Mouse (Mus musculus): ENCODE data around the gene Cxcl10.

Gene Cxcl10

DNA sequence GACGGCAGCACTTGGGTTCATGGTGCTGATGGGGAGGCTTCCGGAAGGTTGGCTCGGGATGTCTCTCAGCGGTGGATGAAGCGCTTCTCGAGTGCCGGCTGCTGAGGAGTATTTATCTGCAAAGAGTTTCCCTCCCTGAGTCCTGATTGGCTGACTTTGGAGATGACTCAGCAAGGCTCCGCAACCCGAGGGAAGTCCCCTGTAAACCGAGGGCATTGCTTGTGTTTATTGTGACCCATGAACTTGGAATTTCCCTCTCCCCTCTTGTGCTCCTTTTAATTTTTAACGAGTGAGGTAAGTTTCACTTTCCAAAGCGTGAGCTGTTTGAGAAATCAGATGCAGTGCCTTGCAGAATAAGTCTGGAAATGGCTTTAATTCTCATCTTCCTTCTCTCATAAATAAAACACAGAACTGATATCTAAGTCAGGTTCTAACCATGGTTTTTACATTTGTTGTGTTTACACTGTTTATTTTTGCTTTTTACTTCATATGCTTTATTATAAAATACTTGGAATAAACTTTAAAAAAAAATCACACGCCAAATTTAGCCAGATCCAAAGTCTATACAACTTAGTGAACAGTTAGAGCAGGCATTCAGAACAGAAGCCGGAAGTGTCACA is at the start of gene Cxcl10:
Gene Cxcl10, minus strand, starts transcription at position 96 of the 620 bp plus-strand sequence.
- no peak for DNase-seq (ENCODE audit: low spot score)

DNA sequence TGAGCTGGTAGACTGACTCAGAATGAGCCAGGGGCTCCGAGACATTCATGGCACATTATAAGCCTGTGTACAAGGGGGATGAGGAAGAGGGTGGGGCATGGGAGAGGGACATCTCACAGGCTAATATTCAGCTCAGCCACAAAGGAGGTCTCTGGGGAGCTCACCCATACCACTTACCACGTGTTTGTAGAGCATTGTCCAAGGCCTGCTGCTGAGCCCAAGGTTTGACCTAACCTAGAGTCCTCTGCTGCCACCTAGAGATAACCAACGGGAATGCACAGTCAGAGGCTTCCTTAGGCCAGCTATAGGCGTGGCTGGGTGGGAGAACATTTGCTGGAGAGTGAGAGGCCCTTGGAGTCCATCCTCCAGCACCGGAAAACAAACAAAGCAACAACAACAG is 49.5 kb upstream of the Cxcl10 start:
- peak; percentile 52 for DNase-seq (ENCODE audit: low spot score)

DNA sequence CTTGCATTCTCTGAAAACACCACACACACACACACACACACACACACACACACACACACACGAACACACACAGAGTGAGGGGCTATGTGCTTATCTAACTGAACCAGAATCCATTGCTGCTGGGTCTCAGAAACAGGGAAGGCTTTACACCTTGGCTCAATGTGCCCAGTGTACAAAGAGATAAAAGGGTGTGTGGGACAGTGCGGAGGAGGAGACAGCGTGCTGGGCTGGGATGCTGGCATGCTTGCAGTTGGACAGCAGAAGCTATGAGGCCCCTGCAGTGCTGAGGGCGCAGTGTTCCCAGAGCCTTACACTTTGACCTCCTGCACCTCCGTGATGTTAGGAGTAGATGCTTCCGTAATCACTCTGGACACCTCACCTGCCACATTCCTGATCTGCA is 47.8 kb upstream of the Cxcl10 start:
- no peak for DNase-seq (ENCODE audit: low spot score)

DNA sequence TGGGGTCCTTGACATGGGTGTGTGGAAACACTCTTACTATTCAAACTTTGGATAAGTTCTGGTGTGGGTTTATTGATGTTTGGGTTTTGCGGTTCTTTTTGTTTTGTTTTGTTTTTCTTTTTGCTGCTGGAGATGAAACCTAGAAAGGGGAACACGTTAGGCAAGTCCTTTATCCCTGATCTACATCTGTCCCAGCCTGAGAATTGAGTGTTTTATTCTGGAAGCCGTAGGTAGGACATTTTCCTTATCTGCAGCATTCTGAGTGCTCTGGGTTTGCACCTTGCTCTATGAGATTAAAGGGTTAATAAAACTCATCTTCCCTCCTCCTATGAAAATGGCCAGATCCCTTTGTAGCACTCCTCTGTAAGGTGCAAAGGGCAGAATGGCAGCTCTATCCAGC is 47.1 kb upstream of the Cxcl10 start:
- DNase-seq (ENCODE audit: low spot score): no peak

DNA sequence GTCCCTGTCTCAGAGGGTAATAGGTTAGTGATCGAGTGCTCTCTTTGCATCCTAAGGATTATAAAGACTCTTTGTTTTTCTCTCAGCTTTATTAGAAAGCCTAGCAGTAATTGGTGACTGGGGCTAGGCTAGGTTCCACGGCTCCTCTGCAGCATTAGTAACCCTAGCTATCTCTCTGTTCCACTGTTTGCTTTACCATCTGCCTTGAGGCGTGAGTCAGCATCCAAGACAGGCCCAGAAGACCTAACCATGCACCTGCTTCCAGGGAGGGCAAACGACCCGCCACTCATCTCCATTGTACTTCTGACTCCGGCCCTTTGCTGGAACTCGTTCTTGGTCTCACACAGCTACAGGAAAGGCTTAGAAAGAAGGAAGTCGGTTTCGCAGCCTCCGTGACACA is 45.2 kb upstream of the Cxcl10 start:
- DNase-seq (ENCODE audit: low spot score): no peak

DNA sequence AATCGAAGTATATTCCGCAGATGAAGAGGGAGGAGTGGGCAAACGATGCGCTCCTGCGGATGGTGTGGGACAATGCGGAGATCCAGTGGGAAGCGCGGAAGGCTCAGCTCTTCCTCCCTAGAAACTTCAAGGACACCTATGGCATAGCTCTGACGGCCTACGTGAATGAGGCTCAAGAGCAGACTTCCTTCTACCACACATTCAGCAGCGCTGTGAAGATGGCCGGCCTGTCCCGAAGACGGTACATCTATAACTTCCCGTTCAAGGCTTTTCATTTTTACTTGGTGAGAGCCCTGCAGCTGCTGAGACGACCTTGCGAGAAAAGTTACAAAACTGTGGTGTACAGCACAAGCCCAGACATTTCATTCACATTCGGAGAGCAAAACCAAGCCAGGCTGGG is 43.9 kb upstream of the Cxcl10 start:
- DNase-seq (ENCODE audit: low spot score): no peak

DNA sequence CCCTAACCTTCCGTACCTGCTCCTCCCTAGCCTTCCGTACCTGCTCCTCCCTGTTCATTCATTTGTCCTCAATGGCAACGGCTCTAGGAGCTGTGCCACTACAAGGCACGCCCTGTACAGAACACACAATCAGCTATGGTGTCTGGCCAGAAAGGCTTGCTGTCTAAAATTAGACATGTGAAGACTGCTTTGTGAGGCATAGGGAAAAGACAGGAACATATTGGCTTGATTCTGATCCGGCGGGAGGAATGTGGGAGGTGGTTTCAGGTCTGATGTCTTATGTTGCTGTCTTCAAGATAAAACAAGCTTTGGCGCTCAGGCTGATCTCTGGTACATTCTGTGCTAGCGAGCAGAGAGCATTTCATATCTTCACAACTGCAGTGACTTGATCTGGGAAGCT is 41.9 kb upstream of the Cxcl10 start:
- no peak for DNase-seq (ENCODE audit: low spot score)

DNA sequence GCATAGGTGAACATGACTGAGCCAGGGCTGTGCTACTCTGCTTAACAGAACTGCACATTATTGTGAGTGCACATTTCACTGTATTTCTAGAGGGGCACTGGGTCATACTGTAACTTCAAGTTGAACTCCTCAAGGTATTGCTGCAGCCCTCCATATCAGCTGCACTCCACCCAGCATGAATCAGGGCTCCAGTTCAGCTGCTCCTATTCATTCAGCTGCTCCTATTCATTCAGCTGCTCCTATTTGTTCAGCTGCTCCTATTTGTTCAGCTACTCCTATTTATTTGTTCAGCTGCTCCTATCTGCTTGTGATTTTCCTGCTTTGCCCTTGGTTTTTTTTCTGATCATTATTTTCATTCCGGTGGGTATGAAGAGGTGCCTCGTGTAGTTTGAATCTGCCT is 41.3 kb upstream of the Cxcl10 start:
- DNase-seq (ENCODE audit: low spot score): no peak

DNA sequence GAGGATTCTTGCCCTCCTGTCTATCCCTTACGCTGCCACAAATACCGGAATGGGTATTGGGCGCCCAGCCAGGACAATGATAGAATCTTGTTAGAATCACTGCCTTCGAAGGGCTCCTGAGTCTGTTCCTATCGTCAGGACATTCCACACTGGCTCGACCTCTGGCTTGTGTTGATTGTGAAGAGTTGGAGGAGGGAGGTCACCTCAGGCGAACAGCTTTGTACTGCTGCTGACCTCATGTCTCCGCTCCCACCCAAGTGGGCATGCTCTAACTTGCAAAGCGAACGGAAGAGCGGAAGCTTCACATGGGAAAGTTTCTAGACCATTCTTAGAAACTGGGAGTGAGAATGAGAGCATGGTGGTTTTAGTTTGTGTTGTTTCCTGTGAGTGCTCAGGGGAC is 38.7 kb upstream of the Cxcl10 start:
- DNase-seq (ENCODE audit: low spot score): no peak

DNA sequence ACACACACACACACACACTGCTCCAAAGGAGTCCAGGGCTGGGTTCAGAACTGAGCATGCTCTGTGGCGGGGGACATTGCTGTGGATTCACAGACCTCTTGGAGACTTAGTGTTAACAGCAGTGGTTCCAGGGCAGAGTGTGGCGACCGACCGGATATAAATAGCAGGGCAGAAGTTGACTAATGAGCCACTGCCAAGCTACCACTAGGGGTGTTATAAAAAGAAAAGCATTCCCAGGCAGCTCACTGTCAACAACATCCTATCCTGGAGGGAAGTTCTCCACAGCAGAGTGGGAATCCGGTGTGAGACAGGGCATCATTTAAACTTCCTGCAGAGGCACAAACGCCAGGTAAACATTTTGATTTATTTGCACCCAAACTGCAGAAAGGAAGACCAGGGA is 38.0 kb upstream of the Cxcl10 start:
- no peak for DNase-seq (ENCODE audit: low spot score)

DNA sequence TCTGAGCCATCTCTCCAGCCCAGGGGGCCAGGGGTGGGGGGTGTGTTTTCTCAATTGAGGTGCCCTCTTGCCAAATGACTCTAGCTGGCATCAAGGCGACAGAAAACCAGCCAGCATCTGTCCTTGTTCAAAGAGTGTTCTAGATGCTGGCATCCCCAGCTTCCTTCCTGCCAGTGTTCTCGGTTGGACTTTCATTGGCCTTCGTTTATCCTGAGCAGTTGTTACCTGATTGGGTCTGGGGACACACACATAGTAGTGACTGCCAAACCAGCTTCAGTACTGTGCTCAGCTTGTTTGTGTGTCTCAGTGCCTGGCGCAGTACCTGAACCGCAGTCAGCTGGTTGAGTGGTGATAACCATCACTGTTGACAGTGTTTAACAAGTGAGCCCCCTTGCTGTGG is 37.4 kb upstream of the Cxcl10 start:
- DNase-seq (ENCODE audit: low spot score): no peak

DNA sequence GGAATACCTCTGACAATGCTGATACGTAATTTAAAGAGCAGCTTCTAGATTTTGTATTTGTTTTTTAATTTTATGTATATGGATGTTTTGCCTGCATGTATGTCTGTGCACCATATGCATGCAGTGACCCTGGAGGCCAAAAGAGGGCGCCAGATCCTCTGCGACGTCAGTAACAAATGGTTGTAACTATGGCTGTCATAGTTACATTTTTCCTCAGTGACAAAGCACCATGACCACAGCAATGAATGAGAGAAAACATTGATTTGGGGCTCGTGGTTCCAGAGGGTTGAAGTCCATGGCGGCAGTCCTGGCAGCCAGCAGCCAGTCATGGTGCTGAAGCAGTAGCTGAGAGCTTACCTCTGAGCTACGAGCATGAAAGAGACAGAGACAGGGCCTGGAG is 36.2 kb upstream of the Cxcl10 start:
- DNase-seq (ENCODE audit: low spot score): no peak

DNA sequence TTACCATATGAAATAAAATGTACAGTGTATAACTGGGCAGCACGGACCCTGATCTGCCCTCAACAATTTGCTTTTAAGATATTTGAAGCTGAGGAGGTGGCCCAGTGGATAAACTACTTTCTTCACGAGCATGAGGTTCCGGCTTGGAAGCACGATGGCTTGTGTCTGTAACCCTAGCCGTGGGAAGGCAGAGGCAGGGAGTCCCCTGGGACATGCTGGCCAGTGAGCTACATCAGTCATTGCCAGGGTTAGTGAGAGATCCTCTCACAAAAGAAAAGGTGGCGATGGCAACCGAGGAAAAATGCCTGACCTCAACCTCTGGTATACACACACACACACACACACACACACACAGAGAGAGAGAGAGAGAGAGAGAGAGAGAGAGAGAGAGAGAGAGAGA is 35.1 kb upstream of the Cxcl10 start:
- DNase-seq (ENCODE audit: low spot score): no peak

DNA sequence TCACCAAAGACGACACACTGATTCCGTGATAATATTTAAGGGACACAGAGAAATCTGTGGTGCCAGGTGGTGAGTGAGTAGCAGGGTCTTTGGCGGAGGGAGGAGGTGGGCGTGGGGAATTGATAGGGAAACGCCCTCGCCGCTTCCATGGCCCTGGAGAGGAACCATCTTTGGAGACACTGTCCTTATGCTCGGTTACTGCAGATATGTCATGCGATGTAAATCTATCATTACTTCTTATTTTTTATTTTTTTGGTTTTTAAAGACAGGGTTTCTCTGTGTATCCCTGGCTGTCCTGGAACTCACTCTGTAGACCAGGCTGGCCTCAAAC is 33.6 kb upstream of the Cxcl10 start:
- no peak for DNase-seq (ENCODE audit: low spot score)

DNA sequence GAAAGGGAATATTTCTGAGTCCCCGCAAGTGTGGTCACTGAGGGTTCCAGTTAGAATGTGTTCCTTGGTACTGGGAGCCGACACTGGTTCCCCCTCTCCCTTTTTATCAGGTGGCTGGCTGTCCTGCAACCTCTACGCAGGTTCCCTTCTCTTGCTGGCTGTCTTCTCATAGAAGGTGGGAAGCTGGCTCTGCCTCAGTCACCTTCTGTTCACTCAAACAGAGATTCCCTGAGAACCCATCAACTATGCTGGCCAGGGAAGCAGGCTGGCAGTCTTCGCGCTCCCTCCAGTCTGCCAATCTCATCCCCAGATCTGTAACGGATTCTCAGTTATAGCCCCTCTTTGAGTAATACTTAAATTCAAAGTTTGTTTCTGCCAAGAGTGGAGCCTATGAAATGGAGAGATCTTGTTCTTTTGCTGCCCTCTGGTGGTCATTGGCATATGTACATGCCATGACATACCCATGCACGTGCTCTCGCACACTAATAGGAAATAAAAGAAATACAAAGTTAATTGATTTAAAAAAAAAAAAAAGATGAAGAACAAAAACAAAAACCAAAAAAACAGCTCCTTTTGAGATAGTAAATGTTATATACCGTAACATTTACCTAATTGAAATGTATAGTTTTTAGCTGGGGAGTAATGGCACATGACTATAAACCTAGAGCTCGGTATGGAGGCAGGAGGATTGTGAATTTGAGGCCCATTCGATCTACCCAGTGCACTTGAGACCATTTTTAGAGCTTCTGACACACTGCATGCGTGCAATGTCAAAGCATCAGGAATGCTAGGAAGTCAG is 33.1 kb upstream of the Cxcl10 start:
- peak; percentile 58 for DNase-seq (ENCODE audit: low spot score)

DNA sequence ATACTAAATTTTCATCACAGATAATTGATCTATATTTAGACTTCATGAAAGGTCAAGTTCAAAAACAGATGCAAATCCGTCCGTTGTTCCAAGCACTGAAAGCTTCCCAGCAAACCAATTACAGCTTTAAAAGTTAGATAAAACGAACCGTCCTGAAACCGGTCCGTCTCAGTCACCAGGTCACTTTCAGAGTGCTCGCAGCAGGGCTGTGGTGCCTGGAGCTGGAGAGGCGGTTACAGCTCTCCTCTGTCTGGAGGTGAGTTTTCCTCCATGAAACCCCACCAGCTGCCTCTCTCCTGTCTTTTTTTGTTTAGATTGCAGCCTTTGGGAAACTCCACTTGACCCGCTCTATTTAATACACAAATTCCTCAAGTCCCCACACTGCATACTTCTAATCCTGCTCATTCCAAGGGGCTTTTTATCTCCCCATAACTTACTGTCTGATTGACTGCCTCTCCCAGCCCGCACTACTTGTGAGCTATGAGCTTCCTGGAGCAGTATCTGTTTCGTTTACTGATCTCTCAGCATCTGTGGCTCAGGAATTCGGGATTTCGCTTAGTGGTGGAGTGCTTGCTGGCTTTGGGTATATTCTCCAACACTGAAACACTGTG is 28.2 kb upstream of the Cxcl10 start:
- no peak for DNase-seq (ENCODE audit: low spot score)

DNA sequence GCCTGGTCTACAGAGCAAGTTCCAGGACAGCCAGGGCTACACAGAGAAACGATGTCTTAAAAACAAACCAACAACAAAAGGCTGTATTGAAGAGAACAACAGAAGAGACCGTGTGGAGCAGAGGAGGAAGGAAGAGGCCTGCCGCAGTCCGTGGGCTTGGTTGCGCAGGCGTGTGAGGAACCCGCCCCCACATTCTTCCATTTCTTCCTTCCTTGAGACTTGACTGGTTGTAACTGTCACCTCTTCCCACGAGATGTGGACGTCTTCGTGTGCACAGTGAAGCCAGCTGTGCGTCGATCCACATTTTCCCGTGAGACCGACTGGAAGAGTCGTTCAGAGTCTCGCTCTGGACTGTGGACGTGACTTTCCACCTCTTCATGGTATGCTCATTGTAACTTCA is 26.7 kb upstream of the Cxcl10 start:
- DNase-seq (ENCODE audit: low spot score): no peak

DNA sequence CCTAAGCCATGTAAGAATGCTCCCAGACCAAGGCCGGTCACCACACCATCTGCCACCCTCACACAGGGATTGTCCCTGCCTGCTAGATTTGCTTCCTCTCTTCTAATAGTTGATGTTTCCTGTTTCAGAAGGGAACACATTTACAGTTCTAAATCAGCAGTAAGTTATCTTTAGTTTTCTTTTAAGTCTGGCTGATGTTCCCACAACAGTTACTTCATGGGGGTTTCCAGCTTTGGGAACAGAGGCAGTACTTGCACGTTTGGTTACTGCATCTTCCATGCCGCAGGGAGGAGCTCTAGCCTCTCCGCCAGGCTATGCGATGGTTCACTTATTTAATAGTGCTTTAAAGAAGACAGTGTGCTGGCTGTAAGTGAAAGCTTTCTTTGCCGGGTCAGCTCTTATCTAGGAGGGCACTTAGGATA is 26.0 kb upstream of the Cxcl10 start:
- no peak for DNase-seq (ENCODE audit: low spot score)

DNA sequence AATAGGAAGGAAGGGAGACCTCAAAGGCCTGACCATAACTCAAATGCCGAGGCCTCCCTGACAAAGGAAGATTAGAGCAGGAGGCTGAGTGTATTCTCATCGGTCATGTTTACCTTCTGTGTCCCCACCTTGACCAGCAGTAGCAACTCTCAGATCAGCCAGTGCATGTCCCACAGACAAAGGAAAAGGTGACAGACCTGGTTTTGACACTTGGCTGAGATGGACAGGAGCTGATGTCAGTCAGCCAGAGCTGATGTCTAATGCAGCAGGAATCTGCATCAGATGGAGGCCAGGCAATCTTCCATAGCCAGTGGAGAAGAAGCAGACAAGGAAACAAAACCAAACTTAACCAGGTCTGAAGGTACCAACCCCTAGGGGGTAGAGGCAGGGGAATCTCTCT is 23.9 kb upstream of the Cxcl10 start:
- DNase-seq (ENCODE audit: low spot score): no peak

DNA sequence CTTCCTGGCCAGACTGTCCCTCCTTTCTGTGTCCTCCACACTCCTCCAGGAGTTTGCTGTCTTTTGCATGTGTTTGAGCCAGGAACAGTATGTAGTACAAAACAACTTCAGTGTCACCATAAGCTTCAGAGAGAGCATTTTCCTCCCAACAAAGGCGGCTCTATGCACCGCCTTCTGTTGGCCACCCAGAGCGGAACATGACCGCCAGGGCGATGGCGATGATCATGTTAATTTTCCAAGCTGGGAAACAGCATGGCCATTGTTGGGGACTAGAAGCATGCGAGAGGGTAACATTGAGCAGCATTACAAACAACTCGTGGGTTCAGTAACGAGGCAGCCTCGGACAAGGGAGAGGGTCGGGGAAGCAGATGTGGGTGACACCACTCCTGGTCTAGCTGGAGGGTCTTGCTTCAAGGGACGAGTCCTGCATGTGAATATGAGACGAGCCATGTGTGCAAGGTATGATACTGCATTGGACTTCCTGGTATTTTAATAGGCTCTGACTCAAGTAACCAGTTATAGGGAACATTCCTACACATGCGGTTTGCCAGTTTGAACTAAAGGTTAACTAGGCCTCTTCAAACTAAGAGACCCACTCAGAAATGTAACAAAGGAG is 22.8 kb upstream of the Cxcl10 start:
- no peak for DNase-seq (ENCODE audit: low spot score)

DNA sequence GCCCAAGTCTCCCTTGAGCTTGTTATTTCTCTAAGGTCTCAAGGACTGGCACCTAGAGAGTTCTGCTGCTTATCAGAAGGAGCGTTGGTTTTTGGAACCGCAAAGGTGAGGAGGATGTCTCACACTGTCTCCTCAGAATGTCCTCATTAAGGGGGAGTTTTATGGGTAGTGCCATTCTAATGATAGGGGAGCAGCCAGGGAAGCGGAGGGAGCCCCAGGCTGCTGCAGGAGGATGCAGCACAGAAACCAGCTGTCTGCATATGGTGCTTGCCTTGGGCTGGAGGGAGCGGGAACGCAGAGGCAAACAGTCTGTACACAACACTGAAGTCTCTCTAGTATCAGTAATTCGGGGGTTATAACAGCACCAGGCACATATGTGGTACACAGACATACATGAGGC is 22.2 kb upstream of the Cxcl10 start:
- DNase-seq (ENCODE audit: low spot score): no peak

DNA sequence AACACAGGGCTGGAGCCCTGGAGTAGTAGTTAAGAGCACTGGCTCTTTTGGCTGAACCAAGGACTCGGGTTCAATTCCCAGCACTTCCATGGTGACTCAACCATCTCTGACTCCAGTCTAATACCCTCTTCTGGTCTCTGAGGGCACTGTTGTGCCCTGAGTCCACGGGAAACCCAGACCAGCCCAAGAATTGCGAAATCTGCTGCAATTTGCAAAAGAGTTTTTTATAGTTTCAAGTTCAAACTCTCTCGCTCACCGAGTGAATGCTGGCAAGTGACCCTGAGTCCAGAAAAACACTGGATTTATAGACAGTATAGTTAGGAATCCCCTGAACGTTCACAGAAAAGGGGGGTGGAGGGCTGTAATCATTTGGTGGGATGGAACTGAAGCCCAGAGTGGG is 21.7 kb upstream of the Cxcl10 start:
- DNase-seq (ENCODE audit: low spot score): no peak

Measured in left cerebral cortex, adult 11 months (tissue).